Mouse (Mus musculus) colon, adult 2 months (tissue): Measurements from ENCODE around the gene Aste1. TPM values are rescaled to one million over a fixed set of nuclear protein-coding genes. Genes with fewer than 3 reads are reported as not detected.

Experiments used
- polyA plus RNA-seq: library from polyadenylated mRNA; depleted of rRNA; stranded (reverse); fragments of >200 nt; gene quantifications from 2 replicates; pipeline ENCODE4 v1.2.3, GENCODE M21; 2012; rRNA removed

Aste1 gene
- polyA plus RNA-seq: 5.5 and 6.2 TPM in 2 replicates

GRCm38 (mm10) chr9:105395218-105395627, at the start of gene Aste1, which contains the start of gene Nek11:
Aste1 (plus strand) TSS chr9:105395392.
Nek11 (minus strand) TSS chr9:105395524.

Other genes starting within 250 kb of the Aste1 start
- not detected in 2 replicates for gene Nek11, start 132 bp downstream of the Aste1 start, polyA plus RNA-seq
- gene Atp2c1, start 131.9 kb downstream of the Aste1 start, polyA plus RNA-seq: 35.1 and 52.9 TPM in 2 replicates
- 17.6 and 17.7 TPM in 2 replicates for gene Pik3r4, start 247.6 kb downstream of the Aste1 start, polyA plus RNA-seq